Mouse (Mus musculus): ENCODE data around the gene Tmem11.

DNA sequence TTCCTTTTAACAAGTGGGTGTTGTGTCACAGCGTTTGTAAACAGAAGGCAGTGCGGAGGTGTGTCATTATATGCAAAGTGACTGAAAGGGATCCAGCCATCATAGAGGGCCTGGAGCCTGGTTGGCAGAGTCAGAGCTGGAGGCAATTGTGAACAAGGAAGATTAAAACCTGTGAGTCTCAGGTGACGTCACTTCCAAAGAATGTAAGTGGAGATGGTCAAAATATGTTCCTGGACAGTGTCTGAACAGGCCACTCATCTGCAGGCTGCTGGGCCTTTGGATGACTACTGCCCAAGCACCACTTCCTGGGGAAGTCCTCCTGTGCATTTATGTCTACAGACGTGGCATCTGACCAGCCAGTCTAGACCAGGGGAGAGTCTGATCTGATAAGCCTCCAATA is 36.1 kb upstream of the Tmem11 start:
- no peak for TF ChIP-seq GATA1 (IDR thresholded peaks at IDR 0.05; ENCODE audit: borderline replicate concordance, low read length)
- TF ChIP-seq CTCF (IDR thresholded peaks at IDR 0.05; ENCODE audit: low read depth, low read length), result no peak
- TF ChIP-seq POLR2AphosphoS5 (IDR thresholded peaks at IDR 0.05; ENCODE audit: insufficient replicate concordance, low read depth, low read length), result no peak
- no peak for TF ChIP-seq TAL1 (conservative IDR thresholded peaks at IDR 0.05; ENCODE audit: low read depth, low read length)
- no peak for TF ChIP-seq GATA2 (IDR thresholded peaks at IDR 0.05; ENCODE audit: borderline replicate concordance, low read depth, low read length)

All from G1E (cell line).